Mouse (Mus musculus) bone marrow, adult 2 months (tissue): ENCODE results near the gene Otx2.

Experiments
- CTCF ChIP-seq: fragments of 200-500 bp; IDR thresholded peaks from 2 replicates; pipeline ENCODE4 v1.5.1; 2011; ENCODE audit warnings: low read length, control low read depth; ENCODE audit not compliant: control insufficient read depth, insufficient read depth
- POLR2A ChIP-seq: fragments of 200-500 bp; IDR thresholded peaks from 2 replicates; pipeline ENCODE4 v1.6.1; 2011; ENCODE audit warnings: low read depth, mild to moderate bottlenecking, control low read depth, low read length, borderline replicate concordance; ENCODE audit not compliant: control insufficient read depth

GRCm38 (mm10) chr14:48665816-48666661 lies 7.6 kb downstream of the Otx2 start:
- TF ChIP-seq POLR2A (no peak), CTCF (no peak)
